Mouse (Mus musculus) cerebellum, postnatal 14 days (tissue): ENCODE measurements around the gene Ipo9.

Experiments used
- DNase-seq, 2 experiments: peaks; one replicate each; pipeline ENCODE4 v3.0.0; 2021; ENCODE audit warnings: mixed read lengths in 2 of 2

The Ipo9 gene

DNA sequence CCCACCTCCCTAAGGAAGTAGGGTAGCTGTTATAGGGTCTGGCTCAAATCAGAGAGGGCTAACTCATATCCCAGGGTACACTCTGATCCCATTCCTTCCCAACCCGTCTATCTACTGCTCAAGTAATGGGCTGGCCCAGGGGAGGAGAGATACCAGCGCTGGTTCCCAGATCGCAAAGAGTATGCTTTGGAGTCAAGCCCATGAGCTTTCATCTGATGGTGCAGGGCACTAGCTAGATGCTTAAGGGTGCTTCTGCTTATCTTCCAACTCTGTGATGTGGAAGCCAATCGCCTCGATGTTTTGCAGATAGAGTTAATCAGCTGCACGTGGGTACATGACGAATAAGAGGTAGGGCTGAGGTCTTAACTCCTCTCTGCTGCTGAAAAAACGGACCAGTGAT is 62.7 kb downstream of the Ipo9 start:
- DNase-seq, result no peak

DNA sequence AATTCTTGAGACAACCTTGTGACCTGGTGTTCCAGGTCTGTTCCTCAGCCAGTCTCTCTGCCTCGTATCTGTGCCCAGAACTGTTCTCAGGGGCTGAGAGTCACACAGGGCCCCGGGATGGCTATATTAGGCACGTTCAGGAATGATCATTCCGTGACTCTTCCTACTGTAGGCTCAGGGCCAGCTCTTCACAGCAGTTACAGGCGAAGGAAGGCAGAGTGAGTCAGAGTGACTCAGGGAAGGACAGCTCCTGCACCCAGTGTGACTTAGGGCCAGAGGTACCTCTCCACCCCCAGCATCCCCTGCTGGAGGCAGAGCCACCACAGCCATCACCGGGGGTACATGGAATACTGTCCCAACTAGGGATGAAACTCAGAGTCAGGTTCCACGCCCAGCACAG is 63.3 kb downstream of the Ipo9 start:
- DNase-seq, result no peak

DNA sequence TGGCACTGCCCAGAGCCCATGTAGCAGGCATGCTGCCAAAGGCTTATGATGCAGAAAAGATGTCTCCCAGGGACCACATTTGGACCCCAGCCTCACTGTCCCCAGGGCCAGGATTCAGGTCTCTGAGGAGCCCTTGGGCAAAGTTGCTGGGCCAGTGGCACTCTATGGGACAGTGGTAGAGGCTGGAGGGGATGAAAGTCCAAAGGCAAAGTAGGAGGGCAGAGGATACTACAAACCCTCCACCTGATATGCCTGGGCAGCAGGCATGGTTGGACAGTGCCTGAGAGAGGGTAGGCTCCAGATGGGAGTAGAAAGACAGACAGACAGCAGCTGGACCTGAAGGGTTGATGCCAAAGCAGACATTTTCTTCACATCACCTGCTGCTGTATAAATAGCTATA is 63.9 kb downstream of the Ipo9 start:
- no peak for DNase-seq

DNA sequence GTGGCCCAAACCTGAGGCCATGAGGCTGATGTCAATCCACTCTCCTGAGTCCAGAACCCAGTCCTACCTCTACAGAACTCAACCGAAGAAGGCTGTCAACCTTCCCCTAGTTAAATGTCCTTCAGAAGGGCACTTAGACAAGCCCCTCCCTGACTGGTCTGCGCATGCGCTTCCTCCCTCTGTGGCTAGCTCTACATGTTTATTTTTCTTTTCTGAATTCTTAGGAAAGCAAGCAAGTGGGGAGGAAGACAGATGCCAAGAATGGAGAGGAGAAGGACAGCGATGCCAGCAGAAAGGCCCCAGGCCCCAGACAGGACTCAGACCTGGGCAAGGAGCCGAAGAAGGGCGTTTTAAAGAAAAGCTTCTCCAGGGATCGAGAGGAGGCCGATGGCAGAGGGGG is 66.9 kb downstream of the Ipo9 start:
- DNase-seq, result no peak

- no peak for DNase-seq
Observed at GRCm38 (mm10) chr1:135362115-135362514, 68.2 kb downstream of the Ipo9 start.

- no peak for DNase-seq
Observed at GRCm38 (mm10) chr1:135361491-135361890, 68.8 kb downstream of the Ipo9 start.

DNA sequence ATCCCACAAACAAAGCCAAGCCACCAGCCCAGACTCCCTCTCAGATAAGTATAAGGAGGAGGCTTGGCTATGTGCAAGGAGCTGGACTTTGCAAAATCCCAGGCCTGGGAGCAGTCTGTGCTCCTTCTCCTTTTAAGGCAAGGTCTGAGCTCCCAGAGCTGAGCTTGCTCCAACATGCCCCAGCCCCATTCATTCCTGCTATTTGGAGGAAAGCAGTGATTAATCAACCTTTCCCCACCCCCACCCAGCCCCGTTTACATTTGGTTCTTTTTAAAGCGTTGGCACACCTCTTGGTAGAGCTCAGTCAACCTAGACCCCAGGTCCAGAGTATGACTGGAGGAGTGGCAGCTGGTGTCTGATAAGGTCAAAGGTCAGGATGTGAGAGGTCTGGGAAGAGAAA is 71.2 kb downstream of the Ipo9 start:
- no peak for DNase-seq

DNA sequence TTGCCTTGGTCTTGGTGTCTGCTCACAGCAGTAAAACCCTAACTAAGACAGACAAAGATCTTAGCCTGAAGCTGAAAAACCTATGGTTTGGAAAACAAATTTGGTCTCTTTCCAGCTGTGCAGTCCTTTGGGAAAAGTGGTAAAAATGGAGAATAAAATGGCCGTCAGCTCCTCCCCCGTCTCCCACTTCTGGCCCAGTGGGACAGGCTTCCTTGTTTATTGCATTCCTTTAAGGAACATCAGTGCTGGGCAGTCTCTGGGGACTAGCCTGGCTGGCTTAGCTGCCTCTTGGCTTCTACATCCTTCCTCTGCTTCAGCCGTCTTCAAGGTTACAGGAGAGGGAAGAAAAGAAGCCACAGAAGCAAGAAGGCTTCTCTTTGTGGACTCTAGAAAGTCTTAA is 78.3 kb downstream of the Ipo9 start:
- DNase-seq, result no peak

GRCm38 (mm10) chr1:135347498-135348169 is 82.7 kb downstream of the Ipo9 start:
- DNase-seq, result no peak

- no peak for DNase-seq
Observed at GRCm38 (mm10) chr1:135346891-135347290, 83.4 kb downstream of the Ipo9 start.

DNA sequence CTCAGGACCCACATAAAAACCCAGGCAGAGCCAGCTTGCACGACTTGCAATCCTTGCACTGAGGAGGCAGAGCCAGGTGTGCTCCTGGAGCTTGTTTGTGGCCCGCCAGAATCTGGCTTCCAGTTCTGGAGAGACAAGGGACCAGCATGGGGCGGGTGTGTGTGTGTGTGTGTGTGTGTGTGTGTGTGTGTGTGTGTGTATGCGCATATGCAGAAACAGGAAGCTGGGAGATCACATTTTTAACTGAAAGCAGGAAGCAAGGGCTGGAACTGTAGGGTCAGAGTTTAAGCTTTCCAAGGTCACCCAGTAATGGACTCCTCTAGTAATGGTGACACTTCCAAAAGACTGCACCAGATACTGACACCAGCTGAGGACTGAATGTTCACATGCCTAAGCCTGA is 86.3 kb downstream of the Ipo9 start:
- no peak for DNase-seq

DNA sequence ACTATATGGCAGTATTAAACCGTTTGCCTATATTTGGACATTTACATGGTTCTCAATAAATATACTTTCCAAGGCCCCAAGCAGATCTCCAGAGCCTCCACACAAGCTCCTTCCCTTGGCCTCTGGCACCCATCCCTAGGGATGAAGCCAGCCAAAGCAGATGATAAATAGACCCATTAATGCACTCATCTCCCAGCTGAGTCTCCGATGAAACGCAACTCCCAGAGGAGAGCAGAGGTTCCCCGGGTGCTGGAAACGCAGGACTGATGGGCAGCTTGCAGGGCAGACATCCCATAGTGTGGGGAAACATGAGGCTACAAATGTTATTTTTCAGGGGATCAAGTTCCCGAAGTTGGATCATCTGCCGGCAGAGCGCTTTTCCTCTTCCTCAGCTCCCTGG is 88.4 kb downstream of the Ipo9 start:
- DNase-seq, result no peak
